Mouse (Mus musculus) granulocyte monocyte progenitor cell, adult 5-6 weeks (primary cell): Measurements from ENCODE around the gene Rgs10. TPM values are rescaled to one million over a fixed set of nuclear protein-coding genes. Genes with fewer than 3 reads are reported as not detected.
A peak's percentile ranks its signal among the peaks of the same experiment; 100 is the strongest.

ENCODE experiments used
- ATAC-seq: replicated peaks from 2 replicates; pipeline ENCODE4 v1.8.0; 2016; ENCODE audit warnings: mild to moderate bottlenecking, moderate TSS enrichment, inconsistent platforms; ENCODE audit not compliant: poor library complexity, severe bottlenecking
- total RNA-seq, 2 experiments: library from RNA; stranded (forward) in 1 of 2; stranded (reverse) in 1 of 2; fragments of 200-712, 200-1000 nt in 1 of 2; fragments of >200 nt in 1 of 2; fragmentation: Nextera tagmentation in 1 of 2; gene quantifications; 2 replicates each; pipeline ENCODE4 v1.2.3; 2014 to 2017

Rgs10 gene
- total RNA-seq, 2 experiments from 2014 or later, result 36.1 to 96.4 TPM

DNA sequence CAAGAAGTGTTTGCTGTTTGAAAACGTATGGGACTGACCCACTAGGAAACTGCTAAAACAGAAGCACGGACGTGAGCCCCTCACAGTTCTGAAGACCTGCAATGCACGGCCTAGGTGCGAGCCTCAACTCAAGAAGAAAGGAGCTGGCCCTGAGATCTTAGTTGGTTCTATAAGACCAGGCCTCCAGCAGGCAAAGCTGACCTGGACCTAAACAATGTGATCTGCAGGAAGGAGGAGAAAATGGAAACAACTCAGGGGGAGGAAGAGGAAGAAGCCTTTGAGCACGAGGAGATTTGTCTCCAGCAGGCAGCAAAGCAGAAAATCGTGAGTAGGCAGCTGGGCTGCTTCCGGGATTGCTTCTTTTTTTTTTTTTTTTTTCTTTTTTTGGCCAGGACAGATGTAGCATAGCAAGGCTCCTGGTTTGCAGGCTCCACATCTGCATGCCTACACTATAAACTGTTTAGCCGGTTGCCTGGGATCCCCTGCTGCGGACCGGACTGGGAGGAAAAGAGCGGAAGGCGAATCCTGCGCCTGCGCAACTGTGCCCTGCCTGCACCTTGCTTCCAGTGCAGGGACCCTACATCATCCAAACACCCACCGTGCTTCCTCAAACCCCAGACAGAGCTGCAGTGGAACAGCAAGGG is 39.3 kb downstream of the Rgs10 start:
- peak; percentile 6 for ATAC-seq

DNA sequence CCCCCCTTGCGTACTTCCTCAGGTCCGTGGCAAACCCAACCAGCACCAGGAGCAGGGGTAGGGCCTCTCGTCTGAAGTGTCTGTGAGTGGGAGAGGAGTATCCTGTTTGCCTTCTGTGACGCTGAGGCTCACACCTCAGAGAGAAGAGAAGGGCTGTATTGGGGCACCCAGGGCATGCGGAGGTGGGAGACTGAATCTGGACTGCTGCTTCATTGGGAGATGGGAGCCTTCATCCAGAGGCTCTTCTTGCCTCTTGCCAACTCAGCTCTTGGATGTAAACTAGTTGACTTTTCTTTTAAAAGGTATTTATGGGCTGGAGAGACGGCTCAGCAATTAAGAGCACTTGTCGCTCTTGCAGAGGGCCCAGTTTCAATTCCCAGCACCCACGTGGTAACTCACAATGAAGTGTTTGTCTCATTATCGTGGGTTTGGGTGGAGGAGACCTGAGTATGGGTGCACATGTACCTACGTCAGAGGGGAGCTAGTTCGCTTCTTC is 42.3 kb downstream of the Rgs10 start:
- no peak for ATAC-seq

- no peak for ATAC-seq
Measured at GRCm38 (mm10) chr7:128374156-128374555, 44.4 kb downstream of the Rgs10 start.

DNA sequence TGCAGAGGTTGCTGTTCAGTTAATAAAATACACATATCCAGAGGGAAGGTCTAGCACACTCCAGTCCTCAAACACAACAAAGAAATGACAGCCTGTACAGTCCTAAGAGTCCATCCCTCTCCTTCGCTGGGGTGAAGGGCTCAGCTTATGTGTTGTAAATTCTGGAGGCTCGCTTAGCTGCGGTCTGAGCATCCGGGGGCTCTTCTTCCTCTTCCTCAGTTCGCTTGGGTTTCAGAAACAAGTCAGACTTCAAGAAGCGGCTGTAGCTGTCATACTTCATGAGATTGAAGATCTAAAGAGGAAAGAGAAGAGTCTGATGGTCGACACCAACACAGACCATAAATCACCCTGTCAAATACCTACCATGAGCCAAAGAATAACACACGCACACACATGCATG is 44.8 kb downstream of the Rgs10 start:
- ATAC-seq, result 0 out of 2 replicates have a peak, but pooled peaks have one; percentile 41

DNA sequence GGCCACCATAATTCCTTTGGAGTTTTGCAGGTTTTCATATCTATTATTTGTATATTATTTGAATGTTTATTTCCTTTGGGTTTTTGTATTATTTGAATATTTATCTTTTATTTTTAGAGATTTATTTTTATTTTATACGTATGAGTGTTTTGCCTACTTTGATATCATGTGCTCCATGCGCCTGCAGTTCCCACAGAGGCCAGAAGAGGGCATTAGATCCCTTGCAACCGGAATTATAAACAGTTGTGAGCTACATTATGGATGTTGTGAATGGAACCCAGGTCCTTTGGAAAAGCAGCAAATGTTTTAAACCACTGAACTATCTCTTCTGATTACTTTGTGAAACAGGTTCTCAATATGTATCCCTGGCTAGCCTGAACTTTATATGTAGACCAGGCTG is 46.2 kb downstream of the Rgs10 start:
- ATAC-seq, result 0 out of 2 replicates have a peak, but pooled peaks have one; percentile 35

DNA sequence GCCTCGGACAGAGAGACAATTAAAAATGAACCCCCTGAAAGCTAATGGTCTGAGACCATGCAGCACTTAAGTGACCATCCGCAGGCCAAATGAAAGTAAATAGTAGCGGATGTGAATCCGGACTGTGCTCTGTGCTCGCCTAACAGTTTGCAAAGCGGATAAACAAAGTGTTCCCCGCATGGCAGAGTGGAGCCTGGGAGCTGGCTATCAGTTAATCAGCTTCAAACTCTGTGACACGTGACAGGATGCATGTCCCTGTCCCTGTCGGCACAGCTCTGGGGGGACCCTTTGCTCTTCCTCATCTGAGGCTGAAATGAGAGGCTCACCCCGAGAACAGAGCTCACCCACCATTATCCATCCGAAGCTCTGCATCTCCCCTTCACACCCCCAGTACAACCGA is 49.2 kb downstream of the Rgs10 start:
- no peak for ATAC-seq

GRCm38 (mm10) chr7:128368828-128369227 is 49.7 kb downstream of the Rgs10 start:
- no peak for ATAC-seq

- ATAC-seq, result no peak
Measured at GRCm38 (mm10) chr7:128366654-128367053, 51.9 kb downstream of the Rgs10 start.

- ATAC-seq, result no peak
Measured at GRCm38 (mm10) chr7:128365096-128365715, 53.4 kb downstream of the Rgs10 start.

GRCm38 (mm10) chr7:128364526-128364925 is 54.0 kb downstream of the Rgs10 start:
- no peak for ATAC-seq

GRCm38 (mm10) chr7:128363806-128364205 is 54.8 kb downstream of the Rgs10 start:
- ATAC-seq, result no peak

GRCm38 (mm10) chr7:128362916-128363315 is 55.6 kb downstream of the Rgs10 start:
- no peak for ATAC-seq

DNA sequence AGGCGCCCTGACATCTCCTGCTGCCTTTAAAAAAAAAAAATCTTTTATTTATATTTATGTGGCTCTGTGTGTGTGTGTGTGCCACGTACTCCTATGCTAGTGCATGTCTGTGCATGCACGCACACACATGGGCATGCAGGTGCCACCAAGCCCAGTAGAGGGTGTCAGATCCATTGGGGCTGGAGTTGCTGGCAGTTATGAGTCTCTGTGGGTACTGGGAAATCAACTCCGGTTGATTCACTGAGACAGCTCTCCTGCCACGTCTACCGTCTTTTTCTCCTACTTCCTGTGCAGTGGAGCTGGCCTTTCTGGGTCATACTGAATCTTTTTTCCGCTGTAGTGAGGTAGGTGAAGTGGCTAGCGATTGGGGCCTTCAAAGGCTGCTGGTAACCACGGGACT is 58.8 kb downstream of the Rgs10 start:
- no peak; the same call in 1 of the 2 replicates for ATAC-seq

DNA sequence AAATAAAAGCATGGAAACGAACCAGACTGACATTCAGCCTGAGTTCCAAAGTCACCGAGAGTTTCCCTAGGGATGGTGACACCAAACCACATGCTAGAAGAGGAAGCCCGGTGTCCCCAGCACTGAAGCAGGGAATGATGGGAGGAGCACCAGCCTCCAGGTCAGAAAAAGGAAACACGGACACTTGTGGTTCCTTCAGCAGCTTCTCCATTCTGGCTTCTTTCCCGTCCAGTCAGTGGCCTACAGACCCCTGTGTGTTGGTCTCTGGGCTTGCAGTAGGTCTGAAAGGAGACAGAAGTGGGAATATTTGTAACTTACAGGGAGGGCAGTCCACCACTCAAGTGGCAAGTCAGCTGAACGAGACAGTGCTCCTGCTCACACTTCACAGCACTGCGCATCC is 59.4 kb downstream of the Rgs10 start:
- peak; percentile 66 for ATAC-seq

GRCm38 (mm10) chr7:128358741-128359140 is 59.8 kb downstream of the Rgs10 start:
- no peak for ATAC-seq

DNA sequence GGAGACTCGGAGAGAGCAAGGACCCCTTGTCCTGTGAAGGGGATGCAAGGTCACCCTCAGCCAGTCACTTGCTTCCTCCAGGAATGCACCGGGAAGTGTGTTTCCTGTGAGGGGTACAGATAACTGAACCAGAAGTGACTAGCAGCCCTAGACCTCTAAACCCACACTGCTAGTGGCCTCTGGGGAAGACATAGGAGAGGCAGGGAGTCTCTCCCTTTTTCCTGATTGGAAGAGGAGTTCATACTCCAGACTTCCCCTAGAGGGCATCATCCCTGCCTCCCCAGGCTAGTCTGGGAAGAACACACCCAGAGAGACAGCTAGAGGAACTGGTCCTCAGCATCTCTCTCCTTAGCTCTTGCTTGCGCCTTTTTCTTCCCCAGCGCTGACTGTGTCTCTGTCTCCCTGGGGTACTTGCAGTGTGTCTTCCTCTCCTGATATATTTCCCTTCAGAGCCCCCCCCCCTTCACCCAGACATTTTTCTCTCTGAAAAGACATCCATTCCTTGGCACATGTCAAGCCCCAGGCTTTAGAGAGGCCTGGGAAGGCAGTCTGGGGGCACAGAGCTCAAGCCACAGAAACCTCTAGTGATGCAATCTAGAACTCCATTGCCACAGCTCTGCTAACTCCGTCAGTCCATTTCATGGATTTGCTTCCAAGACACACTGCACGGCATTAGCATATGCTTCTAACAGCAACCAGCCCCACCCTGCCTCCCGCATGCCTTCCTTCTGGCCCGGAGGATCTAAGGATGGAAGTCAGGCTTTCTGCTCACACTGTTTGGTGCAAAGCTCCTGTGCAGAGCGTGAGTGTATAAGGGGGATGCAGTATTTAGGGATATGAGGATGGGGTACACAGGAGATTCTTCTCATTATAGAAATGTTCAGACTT is 61.4 kb downstream of the Rgs10 start:
- peak; percentile 63 for ATAC-seq

GRCm38 (mm10) chr7:128355463-128355862 is 63.1 kb downstream of the Rgs10 start:
- no peak for ATAC-seq

DNA sequence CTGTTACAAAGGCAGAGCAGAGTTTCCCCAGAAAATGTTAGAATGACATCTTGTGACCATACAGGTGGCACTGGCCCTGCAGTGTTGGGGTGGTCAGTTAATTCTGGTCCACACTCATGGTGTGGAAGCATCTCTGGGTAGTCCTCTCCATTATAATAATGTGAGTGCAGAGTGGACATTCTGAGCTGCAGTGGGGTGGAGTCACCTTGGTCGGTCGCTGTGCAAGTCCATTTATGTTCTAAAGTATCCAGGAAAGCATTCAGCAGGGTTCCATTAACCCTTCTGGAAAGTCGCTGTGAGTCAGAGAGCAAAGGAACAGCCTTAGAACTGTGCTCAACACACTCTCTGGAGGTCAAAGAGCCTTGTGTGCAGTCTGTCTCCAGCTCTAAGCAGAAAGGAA is 65.8 kb downstream of the Rgs10 start:
- ATAC-seq, result no peak

DNA sequence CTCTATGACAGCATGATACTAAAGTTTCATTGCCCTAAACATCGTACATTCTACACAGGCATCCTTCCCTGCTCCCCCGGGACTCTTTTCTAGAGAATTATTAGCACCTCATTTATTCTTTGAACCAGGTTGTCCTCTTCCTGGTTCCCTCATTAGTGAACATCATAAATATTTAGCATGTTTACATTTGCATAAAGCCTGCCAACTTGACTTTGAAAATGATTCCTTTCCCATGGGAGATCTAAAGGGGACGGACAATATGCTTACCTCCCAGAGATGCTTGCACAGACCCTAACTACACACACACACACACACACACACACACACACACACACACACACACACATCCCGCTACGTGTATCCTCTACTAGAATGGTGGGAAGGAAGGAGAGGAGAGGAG is 67.4 kb downstream of the Rgs10 start:
- ATAC-seq, result no peak

DNA sequence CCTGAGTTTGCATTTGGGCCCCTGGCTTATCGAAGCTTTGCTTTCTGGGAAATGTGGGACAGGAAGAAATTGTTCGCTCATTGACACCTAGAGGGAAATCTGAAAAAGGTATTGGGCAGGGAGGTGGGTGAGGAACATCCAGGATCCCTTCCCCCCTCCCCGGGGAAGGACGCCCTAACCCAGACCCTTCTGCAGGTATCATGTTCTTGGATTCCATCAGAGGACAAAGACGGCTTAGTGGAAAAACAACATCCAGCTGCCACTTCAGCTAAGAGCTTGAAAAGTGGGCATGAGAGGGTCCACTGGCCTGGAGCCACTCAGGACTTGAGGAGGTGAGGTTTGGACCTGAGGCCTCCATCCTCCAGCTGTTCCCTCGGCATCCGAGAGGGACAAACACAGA is 68.2 kb downstream of the Rgs10 start:
- no peak for ATAC-seq

- no peak for ATAC-seq
Measured at GRCm38 (mm10) chr7:128349751-128350150, 68.8 kb downstream of the Rgs10 start.
